Mouse (Mus musculus) adrenal gland, postnatal 14 days (tissue): Measurements from ENCODE around the gene Ehd1. TPM values are rescaled to one million over a fixed set of nuclear protein-coding genes. Genes with fewer than 3 reads are reported as not detected.
A peak's percentile ranks its signal among the peaks of the same experiment; 100 is the strongest.

ENCODE experiments used
- DNase-seq: peaks from one replicate; pipeline ENCODE4 v3.0.0; 2021; ENCODE audit warnings: mixed read lengths
- long read RNA-seq, 2 experiments: library from polyadenylated mRNA; stranded (forward); transcript quantifications; one replicate each; pipeline ENCODE4 v2.0.0; 2021
- total RNA-seq: library from RNA; stranded (reverse); gene quantifications from 2 replicates; pipeline ENCODE4 v1.2.3, GENCODE M21; 2021

The Ehd1 gene
- total RNA-seq = 116 and 118 TPM in 2 replicates
- long read RNA-seq, experiment 1, transcript Ehd1-201 (5 exons, 3,353 nt) = major isoform, 168 of 188 reads
- long read RNA-seq, experiment 1, partial matches to known transcripts = 6 of 188 reads
- long read RNA-seq, experiment 1, other reads (novel, unspliced or antisense) = 14 of 188 reads
- long read RNA-seq, experiment 2, transcript Ehd1-201 (5 exons, 3,353 nt) = major isoform, 120 of 140 reads
- long read RNA-seq, experiment 2, partial matches to known transcripts = 3 of 140 reads
- long read RNA-seq, experiment 2, other reads (novel, unspliced or antisense) = 17 of 140 reads

DNA sequence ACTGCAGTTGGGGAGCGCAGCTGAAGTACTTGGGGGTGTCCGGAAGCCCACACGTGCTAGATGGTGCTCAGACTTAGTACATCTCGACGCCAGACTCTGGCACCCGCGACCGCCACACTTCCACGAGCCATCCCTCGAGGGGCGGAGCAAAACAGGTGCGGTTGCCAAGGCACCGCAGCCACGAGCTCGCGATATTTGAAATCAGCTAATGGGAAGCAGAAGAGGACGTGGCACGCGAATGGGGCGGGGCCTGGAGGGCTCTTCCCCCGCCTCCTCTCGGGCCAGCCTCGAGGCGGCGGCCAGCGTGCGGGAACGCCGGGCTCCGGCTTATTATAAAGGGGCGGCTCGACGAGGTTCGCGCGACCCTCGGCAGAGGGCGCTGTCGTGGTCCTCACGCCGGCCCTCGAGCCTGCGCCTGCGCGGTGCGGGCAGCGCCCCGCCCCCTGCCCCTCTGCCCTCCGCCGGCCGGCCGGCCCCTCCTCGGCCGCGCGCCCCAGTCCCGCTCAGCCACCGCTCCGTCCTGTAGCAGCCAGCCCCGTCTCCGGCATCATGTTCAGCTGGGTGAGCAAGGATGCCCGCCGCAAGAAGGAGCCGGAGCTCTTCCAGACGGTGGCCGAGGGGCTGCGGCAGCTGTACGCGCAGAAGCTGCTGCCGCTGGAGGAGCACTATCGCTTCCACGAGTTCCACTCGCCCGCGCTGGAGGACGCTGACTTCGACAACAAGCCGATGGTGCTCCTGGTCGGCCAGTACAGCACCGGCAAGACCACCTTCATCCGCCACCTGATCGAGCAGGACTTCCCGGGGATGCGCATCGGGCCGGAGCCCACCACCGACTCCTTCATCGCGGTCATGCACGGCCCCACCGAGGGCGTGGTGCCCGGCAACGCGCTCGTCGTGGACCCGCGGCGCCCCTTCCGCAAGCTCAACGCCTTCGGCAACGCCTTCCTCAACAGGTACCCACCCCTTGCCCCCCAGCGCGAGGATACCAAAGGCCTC, at the start of gene Ehd1:
Gene Ehd1, plus strand, starts transcription at position 300 of the 996 bp plus-strand sequence.
- peak; percentile 98 for DNase-seq

DNA sequence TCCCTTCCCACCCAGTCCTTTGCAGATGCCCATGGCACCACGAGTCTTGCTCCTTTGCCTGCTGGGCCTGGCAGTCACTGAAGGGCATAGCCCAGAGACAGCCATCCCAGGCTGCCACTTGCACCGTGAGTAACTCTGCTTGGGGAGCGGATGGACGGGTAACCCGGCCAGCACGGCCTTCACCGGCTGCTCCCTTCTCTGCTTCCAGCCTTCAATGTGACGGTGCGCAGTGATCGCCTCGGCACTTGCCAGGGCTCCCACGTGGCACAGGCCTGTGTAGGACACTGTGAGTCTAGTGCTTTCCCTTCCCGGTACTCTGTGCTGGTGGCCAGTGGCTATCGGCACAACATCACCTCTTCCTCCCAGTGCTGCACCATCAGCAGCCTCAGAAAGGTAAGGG, 49.8 kb upstream of the Ehd1 start:
- peak; percentile 78 for DNase-seq

DNA sequence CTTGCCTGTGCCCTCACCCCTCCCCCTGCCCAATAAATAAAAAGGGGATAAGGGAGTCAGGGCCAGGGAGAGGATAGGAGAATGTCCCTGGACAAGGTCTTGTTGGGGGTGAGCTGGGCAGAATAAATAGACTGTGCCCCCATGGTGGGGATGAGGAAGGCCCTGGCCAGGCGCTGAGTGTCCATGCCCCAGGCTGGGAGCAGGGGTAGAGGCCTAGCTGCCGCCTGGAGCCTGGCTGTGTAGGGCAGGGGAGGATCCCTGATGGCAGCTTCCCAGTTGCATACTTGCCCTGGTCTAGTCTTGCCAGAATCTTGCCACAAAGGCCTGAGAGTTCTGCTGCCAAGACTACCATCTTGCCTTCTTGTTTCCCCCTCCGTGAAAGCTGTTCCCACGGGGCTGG, 48.7 kb upstream of the Ehd1 start:
- DNase-seq = no peak

DNA sequence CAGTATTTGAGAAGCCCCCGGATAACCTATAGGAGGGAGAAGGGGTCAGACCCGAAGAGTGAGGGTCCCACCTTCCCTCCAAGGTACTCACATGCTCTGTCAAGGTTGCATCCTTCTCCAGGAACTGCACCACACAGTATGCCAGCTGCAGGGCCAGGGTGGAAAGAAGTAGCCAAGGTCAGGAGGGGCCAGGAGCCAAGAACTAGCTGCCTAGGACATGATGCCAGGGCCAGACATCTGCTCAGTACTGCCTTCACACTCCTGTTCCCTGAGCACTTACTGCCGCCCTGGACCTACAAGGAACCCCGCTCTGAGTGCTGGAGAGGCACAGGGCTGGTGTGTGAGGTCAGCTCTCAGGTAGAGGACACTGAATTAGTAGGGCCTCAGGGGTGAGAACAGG, 46.1 kb upstream of the Ehd1 start:
- DNase-seq = peak; percentile 84

DNA sequence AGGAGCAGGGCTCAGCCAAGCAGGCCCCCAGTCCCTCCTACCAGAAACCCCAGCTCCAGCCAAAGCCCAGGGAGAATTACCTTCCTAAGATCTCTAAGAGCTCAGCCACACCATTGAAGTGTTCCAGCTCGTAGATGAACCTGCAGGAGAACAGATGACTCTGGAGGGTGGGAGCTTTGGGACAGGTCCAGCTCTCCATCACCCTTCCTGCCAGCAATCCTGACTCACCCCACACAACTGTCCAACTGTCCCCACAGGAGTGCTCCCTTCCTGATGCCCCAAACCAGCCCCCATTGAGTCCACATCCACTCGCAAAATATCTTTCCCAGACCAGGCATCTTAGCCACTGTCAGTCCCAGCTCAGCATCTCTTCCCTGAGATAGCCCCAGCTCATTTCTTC, 45.5 kb upstream of the Ehd1 start:
- no peak for DNase-seq

DNA sequence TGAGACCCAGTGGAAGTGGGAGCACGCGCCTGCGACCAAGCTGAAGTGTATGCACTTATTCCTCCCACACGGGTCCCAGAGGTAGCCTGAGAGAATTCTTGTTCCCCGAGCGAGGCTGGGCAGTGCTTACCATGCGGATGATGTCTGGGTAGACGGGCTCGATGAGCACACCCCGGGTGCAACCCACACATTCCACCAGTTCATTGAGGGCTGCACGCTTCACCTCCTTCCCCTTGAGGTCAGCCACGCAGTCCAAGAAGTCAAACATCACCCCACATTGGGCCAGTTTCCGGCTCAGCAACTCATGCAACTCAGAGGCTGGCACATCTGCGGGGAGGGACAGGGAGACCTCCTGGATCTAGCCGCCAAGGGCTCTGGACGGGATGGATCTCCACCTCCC, 42.9 kb upstream of the Ehd1 start:
- no peak for DNase-seq

DNA sequence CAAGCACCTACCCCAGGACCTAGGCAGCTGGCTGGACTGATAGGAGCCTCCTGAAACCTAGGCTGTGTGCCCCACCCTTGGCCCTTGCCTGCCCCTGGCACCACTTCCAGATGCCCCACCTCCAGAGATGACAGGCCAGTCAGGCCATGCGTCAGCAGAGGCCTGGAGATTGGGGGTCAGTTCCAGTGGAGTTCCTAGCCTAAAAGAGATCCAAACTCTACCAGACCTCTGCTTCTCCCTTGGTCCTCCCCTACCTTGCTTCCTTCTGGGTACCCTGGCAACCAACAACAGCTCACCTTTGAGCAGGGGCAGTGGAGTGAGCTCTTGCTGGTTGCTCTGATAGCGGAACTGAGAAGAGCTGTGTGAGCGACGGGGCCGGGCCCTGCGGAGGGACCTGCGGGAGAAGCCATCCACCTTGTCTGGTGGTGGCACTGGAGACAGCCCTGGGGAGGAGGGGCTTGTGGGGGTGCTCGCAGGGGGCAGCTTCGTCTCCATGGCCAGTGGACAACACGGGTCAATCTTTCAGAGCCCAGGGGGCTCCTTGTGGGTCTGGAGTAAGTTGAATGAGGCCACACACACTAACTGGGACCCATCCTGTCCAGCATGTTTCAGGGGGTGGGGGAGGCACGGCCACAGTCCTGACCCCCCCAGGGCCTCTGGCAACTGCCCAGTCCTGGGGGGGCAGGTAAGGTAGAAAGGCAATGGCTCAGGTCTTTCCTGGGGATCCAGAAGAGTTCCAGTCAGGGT, 42.0 kb upstream of the Ehd1 start:
- DNase-seq = peak; percentile 64

DNA sequence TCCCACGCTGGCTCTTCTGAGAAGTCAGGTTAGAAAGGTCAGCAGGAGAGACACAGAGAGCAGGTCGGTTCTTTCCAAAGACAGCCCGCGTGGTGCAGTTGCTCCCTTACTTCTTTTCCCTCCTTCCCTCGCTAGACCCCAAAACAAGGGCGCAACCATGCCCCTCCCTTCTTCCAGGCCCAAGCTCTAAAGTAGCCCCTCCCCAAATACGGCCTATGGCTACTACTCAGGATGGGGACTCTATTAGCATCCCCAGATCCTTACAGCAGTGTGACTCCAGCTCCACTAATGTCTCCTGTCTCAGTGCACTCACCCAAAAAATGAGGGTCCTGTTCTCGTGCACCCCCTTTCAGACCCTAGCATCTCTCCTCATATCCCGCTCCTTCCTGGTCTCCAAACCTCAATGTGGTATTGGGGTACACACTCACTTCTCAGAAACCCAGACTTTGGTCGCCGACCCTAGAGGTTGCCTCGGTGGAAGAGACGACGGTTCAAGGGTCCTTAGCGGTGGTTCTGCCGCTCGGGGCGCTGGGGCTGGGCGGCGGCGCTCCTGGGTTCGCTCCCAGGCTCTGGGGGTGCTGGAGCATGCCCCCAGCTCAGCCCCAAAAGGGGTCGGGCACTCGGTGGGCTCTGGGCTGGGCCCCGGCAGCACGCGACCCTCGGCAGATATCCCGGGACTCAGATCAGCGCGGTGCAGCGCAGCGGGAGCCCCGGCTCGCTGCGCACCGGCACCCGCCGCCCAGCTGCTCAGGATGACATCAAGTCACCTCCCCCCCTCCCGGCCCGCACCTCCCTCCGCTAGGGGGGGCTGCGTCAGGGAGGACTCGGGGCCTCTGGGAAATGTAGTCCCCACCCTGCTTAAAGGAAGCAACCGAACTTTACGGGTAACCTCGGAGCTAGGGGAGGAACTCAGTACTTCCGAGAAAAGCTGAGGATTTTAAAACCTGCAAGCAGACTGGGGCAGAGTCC, 41.2 kb upstream of the Ehd1 start, which contains the start of gene Ppp2r5b:
Gene Ppp2r5b, minus strand, starts transcription at position 789 of the 969 bp plus-strand sequence.
- peak; percentile 98 for DNase-seq

DNA sequence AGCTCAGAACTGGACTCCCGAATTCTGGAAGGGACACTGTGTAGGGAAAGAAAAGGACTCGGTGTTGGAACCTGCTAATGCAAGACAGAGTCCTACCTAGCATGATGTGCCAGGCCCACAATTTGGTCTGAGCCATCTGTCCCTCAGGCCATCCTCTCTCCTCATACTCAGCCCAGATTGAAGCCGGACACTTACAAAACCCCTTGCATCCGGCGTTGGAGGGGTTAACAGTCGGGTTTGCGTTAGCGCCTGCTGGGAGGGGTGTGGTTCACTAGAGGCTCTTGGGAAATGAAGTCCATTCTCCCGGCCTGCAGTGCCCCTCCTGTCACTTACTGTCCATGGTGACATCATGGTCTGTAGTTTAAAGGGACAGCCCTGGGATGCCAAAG, 40.5 kb upstream of the Ehd1 start:
- DNase-seq = peak; percentile 93

DNA sequence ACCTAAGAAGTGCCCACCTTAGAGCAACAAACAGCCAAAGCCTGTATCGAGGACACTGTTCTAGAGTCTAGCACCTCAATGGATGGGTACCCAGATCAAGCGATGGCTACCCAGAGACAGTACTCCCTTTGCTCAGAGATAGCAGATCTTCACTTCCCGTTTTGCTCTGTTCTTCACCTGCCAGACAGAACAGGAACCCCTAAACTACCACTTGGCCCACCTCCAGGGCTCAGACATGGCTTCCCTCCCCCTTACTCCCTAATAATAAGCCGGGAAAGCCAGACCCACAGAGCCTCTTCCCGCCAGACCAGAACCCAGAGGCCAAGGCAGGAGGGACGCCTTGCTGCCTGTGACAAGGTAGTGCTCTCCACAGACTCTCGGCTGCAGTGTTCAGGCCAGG, 39.7 kb upstream of the Ehd1 start:
- DNase-seq = no peak

DNA sequence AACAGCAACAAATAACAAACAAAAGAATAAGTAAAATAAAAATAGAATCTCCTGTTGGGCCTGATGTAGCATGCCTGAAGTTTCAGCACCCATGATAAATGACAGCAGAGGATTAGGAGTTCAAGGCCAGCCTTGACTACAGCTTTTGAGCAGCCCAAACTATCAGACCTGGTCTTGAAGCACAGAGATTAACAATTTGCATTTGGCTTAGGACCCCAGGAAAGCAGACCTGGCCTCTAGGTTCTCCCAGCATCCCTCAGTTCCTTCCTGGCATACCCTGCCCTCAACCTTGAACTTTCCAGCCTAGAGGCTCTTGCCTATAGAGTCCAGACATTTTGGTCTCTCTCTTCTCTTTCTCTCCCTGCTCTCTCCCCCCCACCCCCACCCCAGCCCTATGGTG, 37.8 kb upstream of the Ehd1 start:
- DNase-seq = no peak

DNA sequence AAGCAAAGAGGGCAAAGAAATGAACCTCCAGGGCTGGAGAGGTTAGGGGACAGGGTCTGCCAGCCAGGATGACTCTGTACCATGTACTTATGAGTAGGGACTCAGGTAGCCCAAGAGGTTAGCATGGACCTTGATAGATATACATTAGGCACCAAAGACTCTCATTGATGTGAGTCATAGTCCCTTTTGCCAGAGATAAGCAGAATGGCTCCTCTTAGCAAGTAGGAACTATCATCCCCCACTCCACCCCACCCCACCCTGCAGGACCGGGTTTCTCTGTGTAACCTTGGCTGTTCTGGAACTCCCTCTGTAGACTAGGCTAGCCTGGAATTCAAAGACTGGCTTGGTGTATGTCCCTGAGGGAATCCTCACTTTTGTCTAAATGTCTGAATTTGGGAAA, 36.4 kb upstream of the Ehd1 start:
- no peak for DNase-seq

DNA sequence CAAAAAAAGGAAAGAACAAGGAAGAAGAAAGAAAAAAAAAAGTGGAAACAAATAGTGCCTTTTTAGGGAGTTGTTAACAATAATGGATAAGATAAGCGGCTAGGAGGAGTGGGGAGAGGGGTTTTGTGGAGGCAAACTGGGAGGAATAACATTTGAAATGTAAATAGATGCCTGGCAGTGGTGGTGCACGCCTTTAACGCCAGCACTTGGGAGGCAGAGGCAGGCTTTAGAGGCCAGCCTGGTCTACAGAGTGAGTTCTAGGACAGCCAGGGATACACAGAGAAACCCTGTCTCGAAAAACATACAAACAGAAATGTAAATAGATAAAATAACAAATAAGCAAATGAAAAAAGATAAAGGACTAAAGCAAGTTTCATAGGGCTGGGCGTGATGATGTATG, 35.8 kb upstream of the Ehd1 start:
- DNase-seq = no peak

DNA sequence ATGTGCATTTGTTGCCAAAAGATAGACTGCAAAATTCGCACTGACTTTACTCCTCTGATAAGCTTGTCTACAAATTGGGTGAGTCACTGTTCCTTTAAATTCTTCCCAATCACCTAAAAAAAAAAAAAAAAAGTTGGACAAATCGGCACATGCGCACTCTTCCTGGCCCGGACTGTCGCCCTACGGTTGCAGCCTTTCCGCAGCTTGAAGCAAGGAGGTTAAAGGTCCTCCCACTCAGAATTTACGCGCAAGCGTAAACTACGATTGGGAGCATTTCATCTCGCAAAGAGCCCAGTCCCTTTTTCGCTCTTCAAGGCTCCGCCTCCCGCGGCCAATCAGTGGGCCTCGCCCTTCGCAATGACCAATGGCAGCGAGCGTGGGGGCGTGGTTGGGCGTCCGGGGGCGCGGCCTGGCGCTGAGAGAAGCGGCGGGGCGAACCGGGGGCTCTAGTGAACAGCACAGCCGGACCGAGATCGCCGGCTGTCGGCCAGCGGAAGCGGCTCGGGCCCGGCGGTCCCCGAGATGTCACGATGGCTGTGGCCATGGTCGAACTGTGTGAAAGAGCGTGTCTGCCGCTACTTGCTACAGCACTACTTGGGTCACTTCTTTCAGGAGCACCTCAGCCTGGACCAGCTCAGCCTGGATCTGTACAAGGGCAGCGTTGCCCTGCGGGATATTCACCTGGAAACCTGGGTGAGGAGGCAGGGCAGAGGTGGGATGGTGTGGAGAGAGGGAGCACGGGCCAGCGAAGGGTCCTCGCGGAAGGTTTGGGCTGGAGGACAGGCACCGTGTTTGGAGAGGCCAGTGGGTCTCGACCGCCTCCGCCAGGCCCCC, 35.0 kb upstream of the Ehd1 start, which contains the start of gene Atg2a:
Gene Atg2a, plus strand, starts transcription at position 395 of the 834 bp plus-strand sequence.
- peak; percentile 99 for DNase-seq

DNA sequence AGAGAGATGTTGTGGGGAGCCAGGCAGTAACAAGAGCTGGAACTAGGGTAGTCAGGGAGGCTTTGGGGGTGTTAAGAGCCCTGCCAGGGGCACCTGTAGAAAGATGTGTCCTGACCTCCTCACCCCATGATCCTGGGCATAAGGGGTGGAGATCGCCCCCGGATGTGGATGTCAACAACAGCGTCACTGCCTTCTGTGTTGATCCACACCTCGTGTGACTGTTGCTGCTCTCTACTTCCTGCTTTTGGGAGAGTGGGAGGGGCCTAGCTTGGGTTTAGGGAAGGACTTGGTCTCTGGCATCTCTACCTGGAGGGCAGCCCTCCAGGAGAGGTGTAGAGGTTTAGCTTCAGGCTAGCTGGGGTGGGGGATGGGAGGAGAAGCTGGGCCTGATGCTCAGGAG, 34.2 kb upstream of the Ehd1 start:
- DNase-seq = peak; percentile 80

DNA sequence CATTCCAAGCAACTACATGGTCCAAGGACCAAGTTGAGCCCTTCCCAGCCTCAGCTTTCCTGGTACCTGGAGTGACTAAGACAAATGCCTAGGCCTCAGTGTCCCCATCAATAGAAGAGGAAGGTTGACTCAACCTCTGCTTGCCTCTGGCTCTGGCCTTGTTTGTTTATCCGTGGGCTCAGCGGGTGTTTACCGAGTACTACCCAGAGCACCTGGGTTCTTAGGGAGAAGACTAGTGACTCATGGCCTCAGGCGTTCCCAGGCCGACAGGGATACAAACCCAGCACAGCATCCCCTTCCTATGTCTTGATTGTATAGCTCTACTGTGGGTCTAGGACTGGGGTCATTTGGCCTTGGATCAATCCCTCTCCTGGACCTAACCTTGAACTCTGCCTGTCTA, 33.3 kb upstream of the Ehd1 start:
- no peak for DNase-seq

DNA sequence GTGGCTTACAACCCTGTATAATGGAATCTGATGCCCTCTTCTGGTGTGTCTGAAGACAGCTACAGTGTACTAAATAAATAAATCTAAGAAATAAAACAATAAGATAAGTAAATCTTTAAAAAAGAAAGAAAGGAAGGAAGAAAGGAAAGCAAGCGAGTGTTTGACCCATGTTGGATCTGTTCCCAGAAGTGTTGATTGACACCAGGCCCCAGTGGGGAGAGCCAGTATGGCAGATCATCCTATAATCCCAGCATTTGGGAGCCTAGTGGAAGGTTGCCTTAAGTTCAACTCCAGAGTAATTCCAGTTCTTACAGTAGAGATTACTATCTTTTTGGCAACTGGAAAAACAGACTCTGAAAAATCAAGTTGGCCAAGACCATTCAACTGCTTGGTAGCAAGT, 30.7 kb upstream of the Ehd1 start:
- no peak for DNase-seq

DNA sequence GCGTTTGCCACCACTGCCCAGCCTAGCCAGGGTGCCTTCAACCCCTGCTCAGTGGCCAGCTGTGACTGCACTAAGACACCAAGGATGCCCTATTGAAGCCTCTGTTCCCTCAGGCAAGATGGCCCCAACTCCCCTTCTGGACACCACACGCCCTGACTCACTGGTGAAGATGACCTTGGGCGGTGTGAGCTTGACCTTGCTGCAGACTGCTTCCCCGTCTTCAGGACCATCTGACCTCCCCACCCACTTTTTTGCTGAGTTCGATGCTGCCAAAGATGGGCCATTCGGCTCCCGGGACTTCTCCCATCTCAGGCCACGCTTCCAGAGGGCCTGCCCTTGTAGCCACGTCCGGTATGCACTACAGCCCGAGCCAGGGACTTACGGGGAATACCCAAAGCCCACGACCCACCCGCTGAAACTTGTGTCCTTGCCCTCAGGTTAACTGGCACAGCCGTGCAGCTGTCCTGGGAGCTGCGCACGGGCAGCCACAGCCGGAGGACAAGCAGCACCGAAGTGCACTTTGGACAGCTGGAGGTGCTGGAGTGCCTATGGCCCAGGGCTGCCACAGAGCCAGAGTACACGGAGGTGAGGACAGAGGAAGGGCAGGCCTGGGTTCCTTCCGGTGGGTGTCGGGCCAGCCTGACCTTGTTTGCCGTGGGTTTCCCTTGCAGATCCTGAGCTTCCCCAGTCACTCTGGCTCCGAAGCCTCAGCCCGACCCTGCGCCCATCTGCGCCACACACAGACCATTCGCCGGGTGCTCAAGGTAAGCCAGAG, 28.8 kb upstream of the Ehd1 start:
- peak; percentile 68 for DNase-seq

DNA sequence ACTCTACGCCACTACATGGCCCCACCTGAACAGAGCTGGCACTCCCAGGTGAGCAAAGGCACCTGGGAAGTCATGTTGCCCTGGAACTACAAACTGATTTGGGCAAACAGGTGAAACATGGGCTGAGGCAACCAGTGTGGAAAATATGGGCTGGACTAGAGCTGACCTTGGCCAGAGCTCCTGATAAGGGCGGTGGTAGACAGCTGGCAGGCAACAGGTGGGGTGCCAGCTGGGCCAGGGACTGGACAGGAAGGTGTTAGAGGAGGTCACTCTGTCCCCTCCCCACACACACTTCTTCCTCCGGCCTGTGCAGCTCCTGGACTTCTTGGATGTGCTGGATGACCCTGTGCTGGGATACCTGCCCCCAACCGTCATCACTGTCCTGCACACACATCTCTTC, 23.5 kb upstream of the Ehd1 start:
- DNase-seq = no peak

DNA sequence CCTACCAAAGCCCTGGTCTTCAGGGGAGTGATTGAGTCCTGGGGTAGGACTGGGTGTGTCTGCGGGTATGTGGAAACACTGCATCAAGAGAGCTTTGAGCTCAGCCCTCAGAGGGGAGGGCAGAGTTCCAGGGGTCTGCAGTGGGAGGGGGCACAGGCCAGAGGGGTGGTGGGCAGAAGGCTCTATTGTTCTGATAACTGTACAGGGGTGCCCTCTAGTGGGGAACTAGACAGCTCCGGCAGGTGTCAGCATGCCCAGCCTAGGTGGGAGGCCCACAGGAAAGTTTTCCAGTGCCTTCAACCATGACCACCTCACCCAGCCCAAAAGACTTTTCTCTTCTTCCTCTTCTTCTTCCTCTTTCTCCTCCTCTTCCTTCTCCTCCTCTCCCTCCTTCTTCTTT, 16.1 kb upstream of the Ehd1 start:
- no peak for DNase-seq
